Comparison of ENCODE assay signal across 7 mouse cellular contexts in genomic region chr3:116251481-116252254, GRCm38 (mm10). TPM values are rescaled to one million over a fixed set of nuclear protein-coding genes. Genes with fewer than 3 reads are reported as not detected.
DNase-seq lines count a peak whose midpoint lies in the region; ATAC-seq and TF ChIP-seq lines count a peak whose summit lies in the region.

No protein-coding gene starts in this region.

- TF ChIP-seq CTCF in hindbrain, postnatal 0 days (IDR thresholded peaks at IDR 0.05; ENCODE audit: low read depth), result peak; percentile 26; the same call in 1 of the 2 replicates

- H3K9ac ChIP-seq in hindbrain, postnatal 0 days (replicated peaks; ENCODE audit: low read length), result peak overlapping the region; percentile 61

- peak overlapping the region; percentile 54 for H3K4me3 ChIP-seq in hindbrain, postnatal 0 days (ENCODE audit: low read length)
- peak overlapping the region; percentile 64 for H3K4me3 ChIP-seq in limb, embryonic 10.5 days

- peak overlapping the region; percentile 62; the same call in 1 of the 2 replicates for H3K27ac ChIP-seq in hindbrain, postnatal 0 days
- H3K27ac ChIP-seq in limb, embryonic 10.5 days, result peak overlapping the region; percentile 74

- ATAC-seq in hindbrain, postnatal 0 days, result peak; percentile 74

- no peaks in the 10 kb centered on the region for H3K9me3 ChIP-seq in hindbrain, postnatal 0 days (ENCODE audit: low read length)
- H3K9me3 ChIP-seq in limb, embryonic 10.5 days (replicated peaks), result no peaks in the 10 kb centered on the region

- DNase-seq in adrenal gland, postnatal 25 days, result peak; percentile 36
- DNase-seq in cerebellum, postnatal 25 days, result peak; percentile 57 to 69
- DNase-seq in gastrocnemius, postnatal 10 days, result peak; percentile 56
- DNase-seq in hindbrain, postnatal 0 days (ENCODE audit: low spot score), result peak; percentile 78
- peak; percentile 69 for DNase-seq in limb, embryonic 10.5 days (ENCODE audit: low spot score)
- DNase-seq in mesoderm, embryonic 11.5 days (ENCODE audit: low read depth, low spot score), result peak; percentile 42
- peak; percentile 59 for DNase-seq in right cerebral cortex, postnatal 4 days

- H3K27me3 ChIP-seq in hindbrain, postnatal 0 days (ENCODE audit: insufficient read depth, low read length), result no peaks in the 10 kb centered on the region; the same call in 1 of the 2 replicates
- peaks cover 77% of the 10 kb centered on the region for H3K27me3 ChIP-seq in limb, embryonic 10.5 days (ENCODE audit: low read depth, poor library complexity, severe bottlenecking)

- H3K4me2 ChIP-seq in hindbrain, postnatal 0 days (ENCODE audit: low read depth, low read length), result peak overlapping the region; percentile 96

- no peaks in the 10 kb centered on the region for H3K36me3 ChIP-seq in hindbrain, postnatal 0 days (ENCODE audit: insufficient read depth, low read length)
- no peaks in the 10 kb centered on the region for H3K36me3 ChIP-seq in limb, embryonic 10.5 days

- WGBS in hindbrain, postnatal 0 days, result under 1% methylated on average over 66 of the region's 86 CpGs
- under 1% methylated on average over 86 of the region's 86 CpGs for WGBS in limb, embryonic 10.5 days

- H3K4me1 ChIP-seq in hindbrain, postnatal 0 days (ENCODE audit: insufficient read depth, low read length), result peaks cover 11% of the 10 kb centered on the region; the same call in 1 of the 2 replicates
- peaks cover 27% of the 10 kb centered on the region for H3K4me1 ChIP-seq in limb, embryonic 10.5 days

RNA-seq across cellular contexts. Expression of gene Gpr88, which starts 1.6 kb away (rescaled TPM):
- 0.39 and 0.67 TPM in 2 replicates for total RNA-seq in adrenal gland, postnatal 25 days (2021)
- under 1 TPM; 0.09 to 0.12 TPM for total RNA-seq in gastrocnemius, postnatal 10 days (2021)
- total RNA-seq in hindbrain, postnatal 0 days (2014; rRNA removed), result 11.4 and 22.9 TPM in 2 replicates
- 4.6 and 5.9 TPM in 2 replicates for polyA plus RNA-seq in hindbrain, postnatal 0 days (2015; fragmentation: Nextera tagmentation; extraction: Ambion mirVana)
- 0.05 and 0.15 TPM in 2 replicates for polyA plus RNA-seq in limb, embryonic 10.5 days (2016; fragmentation: Nextera tagmentation; extraction: Ambion mirVana)

Comparison
In these comparisons a context has a peak if more than half of its experiments do, and no peak if none do; other contexts are left out.
1. Peak in every context shown above with its lines: DNase-seq, ATAC-seq, H3K4me3 ChIP-seq and H3K27ac ChIP-seq.